Mouse (Mus musculus): ENCODE results near the gene Acap3. TPM values are rescaled to one million over a fixed set of nuclear protein-coding genes. Genes with fewer than 3 reads are reported as not detected.

The Acap3 gene
- total and polyA plus RNA-seq, 2 experiments from 2014 or later = 56.4 to 93.5 TPM

- H3K4me2 ChIP-seq (ENCODE audit: low read depth, low read length) = peak overlapping the region; percentile 73
- ATAC-seq (peak; percentile 50), DNase-seq (ENCODE audit: low spot score) (peak; percentile 66)
- peak overlapping the region; percentile 99 for H3K27ac ChIP-seq
- no peak for TF ChIP-seq CTCF (IDR thresholded peaks at IDR 0.05; ENCODE audit: low read depth)
- H3K36me3 ChIP-seq (ENCODE audit: insufficient read depth, low read length) = peaks cover 24% of the 10 kb centered on the region
- H3K4me1 ChIP-seq (ENCODE audit: insufficient read depth, low read length) = peaks cover 32% of the 10 kb centered on the region
- no peaks in the 10 kb centered on the region for H3K27me3 ChIP-seq (ENCODE audit: insufficient read depth, low read length)
- WGBS = 2% methylated on average over 36 of the region's 37 CpGs
- no peaks in the 10 kb centered on the region for H3K9me3 ChIP-seq (ENCODE audit: low read length)
- peak overlapping the region; percentile 89 for H3K9ac ChIP-seq (replicated peaks; ENCODE audit: low read length)
- peak overlapping the region; percentile 79 for H3K4me3 ChIP-seq (ENCODE audit: low read length)
Observed at GRCm38 (mm10) chr4:155892438-155893211, 1.0 kb downstream of the Acap3 start.

- Histone ChIP-seq H3K4me1 (ENCODE audit: insufficient read depth, low read length) (peaks cover 32% of the 10 kb centered on the region), H3K36me3 (ENCODE audit: insufficient read depth, low read length) (peaks cover 21% of the 10 kb centered on the region; the same call in 1 of the 2 replicates), H3K4me3 (ENCODE audit: low read length) (peak overlapping the region; percentile 79), H3K4me2 (ENCODE audit: low read depth, low read length) (peak overlapping the region; percentile 73), H3K9me3 (ENCODE audit: low read length) (no peaks in the 10 kb centered on the region), H3K27me3 (ENCODE audit: insufficient read depth, low read length) (no peaks in the 10 kb centered on the region), H3K27ac (peak overlapping the region; percentile 84; the same call in 1 of the 2 replicates), H3K9ac (replicated peaks; ENCODE audit: low read length) (peak overlapping the region; percentile 89)
- no peak for DNase-seq (ENCODE audit: low spot score)
- no peak for ATAC-seq
- no peak for TF ChIP-seq CTCF (IDR thresholded peaks at IDR 0.05; ENCODE audit: low read depth)
- WGBS = 57% methylated on average over 8 of the region's 8 CpGs
Observed at GRCm38 (mm10) chr4:155893212-155893690, 1.6 kb downstream of the Acap3 start.

- Histone ChIP-seq H3K36me3 (ENCODE audit: insufficient read depth, low read length) (peaks cover 21% of the 10 kb centered on the region; the same call in 1 of the 2 replicates), H3K27me3 (ENCODE audit: insufficient read depth, low read length) (no peaks in the 10 kb centered on the region), H3K4me1 (ENCODE audit: insufficient read depth, low read length) (peaks cover 32% of the 10 kb centered on the region), H3K9me3 (ENCODE audit: low read length) (no peaks in the 10 kb centered on the region), H3K4me3 (ENCODE audit: low read length) (peak overlapping the region; percentile 79), H3K4me2 (ENCODE audit: low read depth, low read length) (peak overlapping the region; percentile 73), H3K27ac (peak overlapping the region; percentile 84), H3K9ac (replicated peaks; ENCODE audit: low read length) (peak overlapping the region; percentile 89)
- 15% methylated on average over 8 of the region's 8 CpGs for WGBS
- ATAC-seq (peak; percentile 1; the same call in 1 of the 2 replicates), DNase-seq (ENCODE audit: low spot score) (peak; percentile 55)
- TF ChIP-seq CTCF (IDR thresholded peaks at IDR 0.05; ENCODE audit: low read depth) = peak; percentile 39
Observed at GRCm38 (mm10) chr4:155894311-155894881, 2.8 kb downstream of the Acap3 start.

- Histone ChIP-seq H3K27me3 (ENCODE audit: insufficient read depth, low read length) (no peaks in the 10 kb centered on the region), H3K36me3 (ENCODE audit: insufficient read depth, low read length) (peaks cover 28% of the 10 kb centered on the region), H3K27ac (peak overlapping the region; percentile 84), H3K9ac (replicated peaks; ENCODE audit: low read length) (peak overlapping the region; percentile 89), H3K4me1 (ENCODE audit: insufficient read depth, low read length) (peaks cover 32% of the 10 kb centered on the region), H3K9me3 (ENCODE audit: low read length) (no peaks in the 10 kb centered on the region), H3K4me3 (ENCODE audit: low read length) (peak overlapping the region; percentile 79), H3K4me2 (ENCODE audit: low read depth, low read length) (peak overlapping the region; percentile 73)
- no peak for TF ChIP-seq CTCF (IDR thresholded peaks at IDR 0.05; ENCODE audit: low read depth)
- WGBS = 19% methylated on average over 6 of the region's 6 CpGs
- peak; percentile 85 for DNase-seq (ENCODE audit: low spot score)
- 0 out of 2 replicates have a peak, but pooled peaks have one; percentile 5 for ATAC-seq
Observed at GRCm38 (mm10) chr4:155895216-155895615, 3.6 kb downstream of the Acap3 start.

- TF ChIP-seq CTCF (IDR thresholded peaks at IDR 0.05; ENCODE audit: low read depth) = no peak
- DNase-seq (ENCODE audit: low spot score) = no peak
- Histone ChIP-seq H3K36me3 (ENCODE audit: insufficient read depth, low read length) (peaks cover 34% of the 10 kb centered on the region), H3K4me1 (ENCODE audit: insufficient read depth, low read length) (peaks cover 32% of the 10 kb centered on the region), H3K27me3 (ENCODE audit: insufficient read depth, low read length) (no peaks in the 10 kb centered on the region), H3K27ac (peak overlapping the region; percentile 84; the same call in 1 of the 2 replicates), H3K9me3 (ENCODE audit: low read length) (no peaks in the 10 kb centered on the region), H3K4me3 (ENCODE audit: low read length) (no peak overlapping the region), H3K4me2 (ENCODE audit: low read depth, low read length) (peak overlapping the region; percentile 73; the same call in 1 of the 2 replicates), H3K9ac (replicated peaks; ENCODE audit: low read length) (0 out of 2 replicates have a peak overlapping the region, but pooled peaks have one; percentile 89)
- no peak for ATAC-seq
- 96% methylated on average over 4 of the region's 4 CpGs for WGBS
Observed at GRCm38 (mm10) chr4:155895826-155896225, 4.2 kb downstream of the Acap3 start.

GRCm38 (mm10) chr4:155896461-155896860 is 4.8 kb downstream of the Acap3 start:
- TF ChIP-seq CTCF (IDR thresholded peaks at IDR 0.05; ENCODE audit: low read depth) = no peak
- H3K36me3 ChIP-seq (ENCODE audit: insufficient read depth, low read length) = peaks cover 40% of the 10 kb centered on the region
- 99% methylated on average over 12 of the region's 12 CpGs for WGBS

More at GRCm38 (mm10) chr4:155896461-155896860, 4.8 kb downstream of the Acap3 start:
- no peak overlapping the region for H3K27ac ChIP-seq
- DNase-seq (ENCODE audit: low spot score) (no peak), ATAC-seq (no peak)
- H3K4me3 ChIP-seq (ENCODE audit: low read length) = no peak overlapping the region
- H3K4me1 ChIP-seq (ENCODE audit: insufficient read depth, low read length) = peaks cover 32% of the 10 kb centered on the region
- H3K4me2 ChIP-seq (ENCODE audit: low read depth, low read length) = no peak overlapping the region
- H3K9me3 ChIP-seq (ENCODE audit: low read length) = no peaks in the 10 kb centered on the region
- no peaks in the 10 kb centered on the region for H3K27me3 ChIP-seq (ENCODE audit: insufficient read depth, low read length)
- H3K9ac ChIP-seq (replicated peaks; ENCODE audit: low read length) = no peak overlapping the region
